Mouse (Mus musculus): ENCODE data around the gene Olfr648.

Olfr648 gene

GRCm38 (mm10) chr7:104183292-104183691, at the start of gene Olfr648:
Gene Olfr648, minus strand, starts transcription at chr7:104183392.
- DNase-seq (ENCODE audit: low read depth, low spot score), result no peak

- DNase-seq (ENCODE audit: low read depth, low spot score), result no peak
These were observed 48.0 kb upstream of the Olfr648 start for GRCm38 (mm10) chr7:104231203-104231602.

GRCm38 (mm10) chr7:104218701-104219569, 35.7 kb upstream of the Olfr648 start, which contains the start of gene Trim6:
Gene Trim6, plus strand, starts transcription at chr7:104218793.
- DNase-seq (ENCODE audit: low read depth, low spot score), result no peak

DNA sequence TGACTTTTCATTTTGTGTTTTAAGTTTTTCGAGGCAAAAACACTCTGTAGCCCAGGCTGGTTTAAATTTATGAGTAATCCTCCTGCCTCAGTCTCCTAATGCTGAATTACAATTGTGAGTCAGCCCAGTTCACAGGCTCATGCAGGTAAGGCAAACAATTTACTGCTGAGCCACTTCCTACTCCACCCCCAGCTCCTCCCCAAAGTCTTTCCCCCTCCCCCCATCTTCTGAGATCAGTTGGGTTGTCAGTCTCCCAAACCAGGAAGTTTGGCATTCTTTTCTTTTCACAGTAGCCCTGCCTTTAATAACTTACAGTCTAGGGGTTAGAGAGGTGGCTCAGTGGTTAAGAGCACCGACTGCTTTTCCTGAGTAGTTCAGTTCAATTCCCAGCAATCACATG, 34.7 kb upstream of the Olfr648 start:
- DNase-seq (ENCODE audit: low read depth, low spot score), result no peak

GRCm38 (mm10) chr7:104216011-104216535, 32.9 kb upstream of the Olfr648 start:
- no peak for DNase-seq (ENCODE audit: low read depth, low spot score)

GRCm38 (mm10) chr7:104206197-104206596, 23.0 kb upstream of the Olfr648 start:
- DNase-seq (ENCODE audit: low read depth, low spot score), result no peak

DNA sequence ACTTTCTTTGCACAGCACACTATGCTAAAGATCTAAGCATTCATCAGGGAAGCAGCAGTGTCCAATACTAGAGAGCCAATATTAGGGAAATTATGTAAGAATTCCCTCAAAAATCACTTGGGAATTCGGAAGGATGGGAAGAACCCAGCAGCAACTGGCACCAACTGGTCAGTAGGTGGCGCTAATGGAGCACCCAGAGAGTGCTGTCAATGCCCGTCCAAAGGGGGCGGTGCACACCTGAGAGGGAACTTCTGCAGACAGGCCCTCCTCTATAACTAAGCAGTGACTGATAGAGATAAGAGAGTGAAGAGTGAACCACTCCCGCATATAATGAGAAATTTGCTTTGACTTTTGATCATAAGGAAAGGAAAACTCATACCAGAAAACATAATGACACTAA, 16.6 kb upstream of the Olfr648 start:
- peak; percentile 14 for DNase-seq (ENCODE audit: low read depth, low spot score)

- DNase-seq (ENCODE audit: low read depth, low spot score), result no peak
These were observed 12.7 kb upstream of the Olfr648 start, which contains the start of gene Olfr649 for GRCm38 (mm10) chr7:104195885-104196284. Gene Olfr649, minus strand, starts transcription at chr7:104195985.

GRCm38 (mm10) chr7:104191275-104191674, 8.1 kb upstream of the Olfr648 start:
- no peak for DNase-seq (ENCODE audit: low read depth, low spot score)

DNA sequence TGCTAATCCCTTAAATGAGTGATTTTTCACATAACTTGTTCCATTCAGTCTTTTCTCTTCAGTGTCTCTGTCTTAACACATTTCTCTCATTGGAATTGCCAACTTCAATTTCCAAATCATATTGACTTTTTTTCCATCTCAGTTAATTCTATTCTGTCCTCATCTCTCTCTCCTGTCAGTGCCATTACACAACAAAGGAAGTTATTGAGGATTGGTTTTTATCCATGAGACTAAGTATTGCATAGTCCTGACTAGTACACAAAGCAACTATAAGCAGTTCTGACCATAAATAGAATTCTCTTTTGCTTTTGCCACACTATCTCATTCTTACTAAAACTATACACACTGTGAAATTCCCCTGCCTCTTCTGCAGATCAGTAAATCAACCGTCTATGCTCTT, 4.1 kb downstream of the Olfr648 start:
- DNase-seq (ENCODE audit: low read depth, low spot score), result no peak

GRCm38 (mm10) chr7:104178422-104179054, 4.7 kb downstream of the Olfr648 start:
- no peak for DNase-seq (ENCODE audit: low read depth, low spot score)

- DNase-seq (ENCODE audit: low read depth, low spot score), result no peak
These were observed 8.1 kb downstream of the Olfr648 start for GRCm38 (mm10) chr7:104175085-104175484.

GRCm38 (mm10) chr7:104169634-104170204, 13.5 kb downstream of the Olfr648 start:
- no peak for DNase-seq (ENCODE audit: low read depth, low spot score)

DNA sequence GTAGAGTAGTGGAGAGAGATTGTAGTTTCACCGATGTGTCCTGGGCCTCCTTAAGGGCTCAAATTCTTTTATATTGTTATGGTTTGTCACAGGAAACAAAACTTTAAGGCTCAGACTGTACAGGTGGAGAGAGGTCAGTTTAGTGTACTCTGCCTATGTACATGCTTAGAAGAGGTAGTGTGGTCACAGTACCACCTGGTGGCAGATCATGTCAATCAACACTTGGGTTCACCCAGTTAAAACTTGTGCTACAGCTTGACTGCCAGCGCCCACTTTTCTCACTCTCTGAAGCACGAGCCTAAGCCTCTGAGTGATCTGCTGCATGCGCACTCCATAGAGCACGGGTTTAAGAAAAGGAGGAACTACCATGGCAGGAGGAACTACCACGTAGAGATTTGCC, 16.1 kb downstream of the Olfr648 start:
- DNase-seq (ENCODE audit: low read depth, low spot score), result no peak

DNA sequence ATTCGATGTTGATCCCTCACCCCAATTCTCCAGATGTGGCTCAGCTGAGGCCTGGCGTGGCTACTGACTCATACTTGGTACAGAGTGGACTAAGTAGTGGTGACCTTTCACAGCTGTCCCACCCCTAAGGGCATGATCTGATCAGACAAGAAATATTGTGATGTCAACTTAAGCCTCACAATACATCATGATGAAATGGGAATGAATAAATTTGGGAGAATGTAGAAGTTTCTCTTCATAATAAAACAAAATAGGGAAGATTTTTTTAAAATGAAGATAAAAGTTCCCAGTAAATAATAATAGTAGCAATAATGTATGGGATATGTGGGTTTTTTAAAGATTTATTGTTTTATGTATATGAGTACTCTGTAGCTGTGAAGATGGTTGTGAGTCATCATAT, 32.7 kb downstream of the Olfr648 start, which contains the start of gene Ubqlnl:
Ubqlnl (minus strand) TSS at position 101 of the 400 bp plus-strand sequence.
- DNase-seq (ENCODE audit: low read depth, low spot score), result no peak

GRCm38 (mm10) chr7:104143179-104143578, 40.0 kb downstream of the Olfr648 start, which contains the start of gene Ubqln3:
Gene Ubqln3, minus strand, starts transcription at chr7:104143279.
- no peak for DNase-seq (ENCODE audit: low read depth, low spot score)

GRCm38 (mm10) chr7:104137305-104137704, 45.9 kb downstream of the Olfr648 start, which contains the start of gene Olfr643:
Gene Olfr643, minus strand, starts transcription at chr7:104137405.
- no peak for DNase-seq (ENCODE audit: low read depth, low spot score)

GRCm38 (mm10) chr7:104129726-104130125, 53.5 kb downstream of the Olfr648 start, which contains the start of gene Ubqln5:
Gene Ubqln5, minus strand, starts transcription at chr7:104129826.
- no peak for DNase-seq (ENCODE audit: low read depth, low spot score)

Data from embryo, embryonic 11.5 days (tissue).